Mouse (Mus musculus): Measurements from ENCODE around the gene Gm10135. TPM values are rescaled to one million over a fixed set of nuclear protein-coding genes. Genes with fewer than 3 reads are reported as not detected.
"Not testable (repeated sequence)": the region's sequence is repeated elsewhere in the genome, so short reads cannot be mapped to it uniquely, and the experiment has no call there.

Gm10135 gene
- total RNA-seq, 2 experiments from 2014 or later, result not detected

GRCm38 (mm10) chr5:72972934-72973333 is 1.6 kb downstream of the Gm10135 start:
- DNase-seq (ENCODE audit: low spot score in 2 of 2), result no peak
- intact Hi-C loops (cut with DNase I), result no loop called here

- intact Hi-C loops (cut with DNase I), result no loop called here
- no peak for DNase-seq (ENCODE audit: low spot score in 2 of 2)
Measured at GRCm38 (mm10) chr5:72972435-72972834, 2.1 kb downstream of the Gm10135 start.

GRCm38 (mm10) chr5:72965706-72966105 is 8.8 kb downstream of the Gm10135 start:
- intact Hi-C loops (cut with DNase I), result no loop called here

GRCm38 (mm10) chr5:72960096-72960495 is 14.4 kb downstream of the Gm10135 start:
- intact Hi-C loops (cut with DNase I), result no loop called here
- DNase-seq (ENCODE audit: low spot score in 2 of 2), result no peak

More at GRCm38 (mm10) chr5:72965706-72966105, 8.8 kb downstream of the Gm10135 start:
- DNase-seq (ENCODE audit: low spot score in 2 of 2), result no peak

GRCm38 (mm10) chr5:72957281-72957680 is 17.2 kb downstream of the Gm10135 start:
- DNase-seq (ENCODE audit: low spot score in 2 of 2), result no peak
- intact Hi-C loops (cut with DNase I), result no loop called here

GRCm38 (mm10) chr5:72953996-72954604 is 20.4 kb downstream of the Gm10135 start:
- intact Hi-C loops (cut with DNase I), result no loop called here
- DNase-seq (ENCODE audit: low spot score in 2 of 2), result no peak

- intact Hi-C loops (cut with DNase I), result no loop called here
- no peak for DNase-seq (ENCODE audit: low spot score in 2 of 2)
Measured at GRCm38 (mm10) chr5:72950252-72950651, 24.2 kb downstream of the Gm10135 start.

- intact Hi-C loops (cut with DNase I), result no loop called here
- DNase-seq (ENCODE audit: low spot score in 2 of 2), result no peak
Measured at GRCm38 (mm10) chr5:72948136-72948535, 26.4 kb downstream of the Gm10135 start.

- intact Hi-C loops (cut with DNase I), result no loop called here
- DNase-seq (ENCODE audit: low spot score in 2 of 2), result no peak
Measured at GRCm38 (mm10) chr5:72940906-72941432, 33.5 kb downstream of the Gm10135 start.

GRCm38 (mm10) chr5:72939311-72939710 is 35.2 kb downstream of the Gm10135 start:
- intact Hi-C loops (cut with DNase I), result no loop called here
- DNase-seq (ENCODE audit: low spot score in 2 of 2), result no peak

- intact Hi-C loops (cut with DNase I); DNase-seq (ENCODE audit: low spot score in 2 of 2): not testable (repeated sequence)
Measured at GRCm38 (mm10) chr5:72938421-72938820, 36.1 kb downstream of the Gm10135 start.

GRCm38 (mm10) chr5:72933026-72933675 is 41.4 kb downstream of the Gm10135 start:
- intact Hi-C loops (cut with DNase I), result no loop called here

GRCm38 (mm10) chr5:72927074-72927473 is 47.4 kb downstream of the Gm10135 start:
- intact Hi-C loops (cut with DNase I), result no loop called here
- DNase-seq (ENCODE audit: low spot score in 2 of 2), result no peak

More at GRCm38 (mm10) chr5:72933026-72933675, 41.4 kb downstream of the Gm10135 start:
- DNase-seq (ENCODE audit: low spot score in 2 of 2), result no peak

- intact Hi-C loops (cut with DNase I), result no loop called here
- DNase-seq (ENCODE audit: low spot score in 2 of 2), result no peak
Measured at GRCm38 (mm10) chr5:72922796-72923195, 51.7 kb downstream of the Gm10135 start.

- DNase-seq (ENCODE audit: low spot score in 2 of 2), result no peak
Measured at GRCm38 (mm10) chr5:72921171-72921570, 53.3 kb downstream of the Gm10135 start.

GRCm38 (mm10) chr5:72920416-72920815 is 54.1 kb downstream of the Gm10135 start:
- DNase-seq (ENCODE audit: low spot score in 2 of 2), result no peak
- intact Hi-C loops (cut with DNase I), result no loop called here

More at GRCm38 (mm10) chr5:72921171-72921570, 53.3 kb downstream of the Gm10135 start:
- intact Hi-C loops (cut with DNase I), result no loop called here

GRCm38 (mm10) chr5:72916851-72917250 is 57.7 kb downstream of the Gm10135 start:
- intact Hi-C loops (cut with DNase I), result no loop called here
- DNase-seq (ENCODE audit: low spot score in 2 of 2), result no peak

- intact Hi-C loops (cut with DNase I), result no loop called here
- DNase-seq (ENCODE audit: low spot score in 2 of 2), result no peak
Measured at GRCm38 (mm10) chr5:72916048-72916447, 58.5 kb downstream of the Gm10135 start.

Measured in left cerebral cortex, postnatal 36 days (tissue).